Mouse (Mus musculus): ENCODE measurements at regions not wholly inside any gene's neighbourhood (a gene's known extent, or its start where the extent isn't known, plus 50 kb on each side); places are given as distances from the start of the nearest gene placed in this dataset.

- H3K4me1 ChIP-seq (ENCODE audit: control insufficient read depth, insufficient read depth, low read length) = no peaks in the 10 kb centered on the region
- 86% methylated on average over 8 of the region's 8 CpGs for WGBS
- H3K4me2 ChIP-seq = no peak overlapping the region
- ATAC-seq (ENCODE audit: low FRiP score) (no peak), DNase-seq (ENCODE audit: low spot score, missing footprints) (no peak)
- H3K27ac ChIP-seq (ENCODE audit: low read depth, low read length) = no peak overlapping the region
- no peaks in the 10 kb centered on the region for H3K27me3 ChIP-seq (ENCODE audit: control insufficient read depth, insufficient read depth, low read length)
- no peak overlapping the region for H3K4me3 ChIP-seq (ENCODE audit: low read depth, low read length)
- H3K9ac ChIP-seq (ENCODE audit: low read length) = no peak overlapping the region
- no peaks in the 10 kb centered on the region for H3K9me3 ChIP-seq (ENCODE audit: control insufficient read depth, low read length)
- no peaks in the 10 kb centered on the region for H3K36me3 ChIP-seq (ENCODE audit: control insufficient read depth, insufficient read depth, low read length)
These were observed 273.8 kb downstream of the Hivep2 start for GRCm38 (mm10) chr10:14239670-14240069.

- DNase-seq (ENCODE audit: low spot score, missing footprints) (no peak), ATAC-seq (ENCODE audit: low FRiP score) (no peak)
- Histone ChIP-seq H3K27ac (ENCODE audit: low read depth, low read length) (no peak overlapping the region), H3K4me3 (ENCODE audit: low read depth, low read length) (no peak overlapping the region), H3K9me3 (ENCODE audit: control insufficient read depth, low read length) (no peaks in the 10 kb centered on the region), H3K27me3 (ENCODE audit: control insufficient read depth, insufficient read depth, low read length) (no peaks in the 10 kb centered on the region), H3K9ac (ENCODE audit: low read length) (no peak overlapping the region), H3K4me2 (no peak overlapping the region), H3K4me1 (ENCODE audit: control insufficient read depth, insufficient read depth, low read length) (no peaks in the 10 kb centered on the region), H3K36me3 (ENCODE audit: control insufficient read depth, insufficient read depth, low read length) (no peaks in the 10 kb centered on the region)
- 78% methylated on average over 10 of the region's 10 CpGs for WGBS
These were observed 269.2 kb downstream of the Hivep2 start for GRCm38 (mm10) chr10:14234896-14235604.

- Histone ChIP-seq H3K4me1 (ENCODE audit: control insufficient read depth, insufficient read depth, low read length) (no peaks in the 10 kb centered on the region), H3K4me3 (ENCODE audit: low read depth, low read length) (no peak overlapping the region), H3K4me2 (no peak overlapping the region), H3K36me3 (ENCODE audit: control insufficient read depth, insufficient read depth, low read length) (no peaks in the 10 kb centered on the region), H3K9ac (ENCODE audit: low read length) (no peak overlapping the region), H3K9me3 (ENCODE audit: control insufficient read depth, low read length) (no peaks in the 10 kb centered on the region), H3K27me3 (ENCODE audit: control insufficient read depth, insufficient read depth, low read length) (no peaks in the 10 kb centered on the region), H3K27ac (ENCODE audit: low read depth, low read length) (no peak overlapping the region)
- DNase-seq (ENCODE audit: low spot score, missing footprints) = no peak
- ATAC-seq (ENCODE audit: low FRiP score) = no peak
- WGBS = 66% methylated on average over 5 of the region's 5 CpGs
These were observed 268.2 kb downstream of the Hivep2 start for GRCm38 (mm10) chr10:14234005-14234602.

GRCm38 (mm10) chr10:14233335-14233734, 267.5 kb downstream of the Hivep2 start:
- Histone ChIP-seq H3K4me3 (ENCODE audit: low read depth, low read length) (no peak overlapping the region), H3K36me3 (ENCODE audit: control insufficient read depth, insufficient read depth, low read length) (no peaks in the 10 kb centered on the region), H3K27ac (ENCODE audit: low read depth, low read length) (no peak overlapping the region), H3K4me1 (ENCODE audit: control insufficient read depth, insufficient read depth, low read length) (no peaks in the 10 kb centered on the region), H3K4me2 (no peak overlapping the region), H3K9ac (ENCODE audit: low read length) (no peak overlapping the region), H3K27me3 (ENCODE audit: control insufficient read depth, insufficient read depth, low read length) (no peaks in the 10 kb centered on the region), H3K9me3 (ENCODE audit: control insufficient read depth, low read length) (no peaks in the 10 kb centered on the region)
- DNase-seq (ENCODE audit: low spot score, missing footprints) (no peak), ATAC-seq (ENCODE audit: low FRiP score) (no peak)
- WGBS = 73% methylated on average over 3 of the region's 3 CpGs

GRCm38 (mm10) chr10:14231464-14231863, 265.6 kb downstream of the Hivep2 start:
- Histone ChIP-seq H3K4me3 (ENCODE audit: low read depth, low read length) (no peak overlapping the region), H3K4me1 (ENCODE audit: control insufficient read depth, insufficient read depth, low read length) (no peaks in the 10 kb centered on the region), H3K9ac (ENCODE audit: low read length) (no peak overlapping the region), H3K4me2 (no peak overlapping the region), H3K27ac (ENCODE audit: low read depth, low read length) (no peak overlapping the region), H3K36me3 (ENCODE audit: control insufficient read depth, insufficient read depth, low read length) (no peaks in the 10 kb centered on the region), H3K27me3 (ENCODE audit: control insufficient read depth, insufficient read depth, low read length) (no peaks in the 10 kb centered on the region), H3K9me3 (ENCODE audit: control insufficient read depth, low read length) (no peaks in the 10 kb centered on the region)
- no peak for ATAC-seq (ENCODE audit: low FRiP score)
- no peak for DNase-seq (ENCODE audit: low spot score, missing footprints)
- WGBS = 82% methylated on average over 1 of the region's 1 CpGs

GRCm38 (mm10) chr10:14217284-14217683, 251.4 kb downstream of the Hivep2 start:
- Histone ChIP-seq H3K9me3 (ENCODE audit: control insufficient read depth, low read length) (peaks cover 3% of the 10 kb centered on the region; the same call in 1 of the 2 replicates), H3K4me2 (no peak overlapping the region), H3K27ac (ENCODE audit: low read depth, low read length) (no peak overlapping the region), H3K36me3 (ENCODE audit: control insufficient read depth, insufficient read depth, low read length) (no peaks in the 10 kb centered on the region), H3K27me3 (ENCODE audit: control insufficient read depth, insufficient read depth, low read length) (no peaks in the 10 kb centered on the region), H3K9ac (ENCODE audit: low read length) (no peak overlapping the region), H3K4me3 (ENCODE audit: low read depth, low read length) (no peak overlapping the region), H3K4me1 (ENCODE audit: control insufficient read depth, insufficient read depth, low read length) (no peaks in the 10 kb centered on the region)
- ATAC-seq (ENCODE audit: low FRiP score) = no peak
- no peak for DNase-seq (ENCODE audit: low spot score, missing footprints)
- WGBS = 88% methylated on average over 1 of the region's 1 CpGs

- Histone ChIP-seq H3K9ac (ENCODE audit: low read length) (no peak overlapping the region), H3K27me3 (ENCODE audit: control insufficient read depth, insufficient read depth, low read length) (no peaks in the 10 kb centered on the region), H3K4me3 (ENCODE audit: low read depth, low read length) (no peak overlapping the region), H3K9me3 (ENCODE audit: control insufficient read depth, low read length) (peaks cover 3% of the 10 kb centered on the region; the same call in 1 of the 2 replicates), H3K4me2 (no peak overlapping the region), H3K36me3 (ENCODE audit: control insufficient read depth, insufficient read depth, low read length) (no peaks in the 10 kb centered on the region), H3K4me1 (ENCODE audit: control insufficient read depth, insufficient read depth, low read length) (no peaks in the 10 kb centered on the region), H3K27ac (ENCODE audit: low read depth, low read length) (no peak overlapping the region)
- ATAC-seq (ENCODE audit: low FRiP score) (no peak), DNase-seq (ENCODE audit: low spot score, missing footprints) (no peak)
- WGBS = 87% methylated on average over 10 of the region's 10 CpGs
These were observed 250.5 kb downstream of the Hivep2 start for GRCm38 (mm10) chr10:14216191-14216992.

- 82% methylated on average over 4 of the region's 4 CpGs for WGBS
- peaks cover 3% of the 10 kb centered on the region; the same call in 1 of the 2 replicates for H3K9me3 ChIP-seq (ENCODE audit: control insufficient read depth, low read length)
- H3K4me1 ChIP-seq (ENCODE audit: control insufficient read depth, insufficient read depth, low read length) = no peaks in the 10 kb centered on the region
- ATAC-seq (ENCODE audit: low FRiP score) = no peak
- H3K9ac ChIP-seq (ENCODE audit: low read length) = no peak overlapping the region
- no peak overlapping the region for H3K4me2 ChIP-seq
- H3K36me3 ChIP-seq (ENCODE audit: control insufficient read depth, insufficient read depth, low read length) = no peaks in the 10 kb centered on the region
- DNase-seq (ENCODE audit: low spot score, missing footprints) = no peak
- H3K4me3 ChIP-seq (ENCODE audit: low read depth, low read length) = no peak overlapping the region
- no peaks in the 10 kb centered on the region for H3K27me3 ChIP-seq (ENCODE audit: control insufficient read depth, insufficient read depth, low read length)
- H3K27ac ChIP-seq (ENCODE audit: low read depth, low read length) = no peak overlapping the region
These were observed 249.6 kb downstream of the Hivep2 start for GRCm38 (mm10) chr10:14215512-14215911.

- DNase-seq (ENCODE audit: low spot score, missing footprints) (no peak), ATAC-seq (ENCODE audit: low FRiP score) (no peak)
- WGBS = 91% methylated on average over 5 of the region's 5 CpGs
- Histone ChIP-seq H3K4me3 (ENCODE audit: low read depth, low read length) (no peak overlapping the region), H3K36me3 (ENCODE audit: control insufficient read depth, insufficient read depth, low read length) (no peaks in the 10 kb centered on the region), H3K27me3 (ENCODE audit: control insufficient read depth, insufficient read depth, low read length) (no peaks in the 10 kb centered on the region), H3K9me3 (ENCODE audit: control insufficient read depth, low read length) (peaks cover 3% of the 10 kb centered on the region; the same call in 1 of the 2 replicates), H3K9ac (ENCODE audit: low read length) (no peak overlapping the region), H3K4me2 (no peak overlapping the region), H3K27ac (ENCODE audit: low read depth, low read length) (no peak overlapping the region), H3K4me1 (ENCODE audit: control insufficient read depth, insufficient read depth, low read length) (no peaks in the 10 kb centered on the region)
These were observed 247.7 kb downstream of the Hivep2 start for GRCm38 (mm10) chr10:14213536-14213935.
